Mouse (Mus musculus) stomach, embryonic 14.5 days (tissue): ENCODE measurements around the gene Wwox. TPM values are rescaled to one million over a fixed set of nuclear protein-coding genes. Genes with fewer than 3 reads are reported as not detected.

Source experiments
- ATAC-seq: fragments of 200-750 bp; cut with Nextera tagmentation; 2 replicates; pipeline ENCODE4 v1.8.0; 2017; ENCODE audit warnings: low read depth, moderate TSS enrichment; ENCODE audit not compliant: insufficient number of reproducible peaks, insufficient read depth, low FRiP score
- H3K27ac ChIP-seq: fragments of 300-500 bp; sonication (generic); 2 replicates; pipeline ENCODE4 v1.5.1; 2014; ENCODE audit warnings: mild to moderate bottlenecking, low read length, moderate library complexity, mixed read lengths
- H3K27me3 ChIP-seq: fragments of 300-500 bp; sonication (generic); 2 replicates; pipeline ENCODE4 v1.6.1; 2014; ENCODE audit warnings: low read length, control low read depth, mixed read lengths; ENCODE audit not compliant: control insufficient read depth, insufficient read depth
- H3K36me3 ChIP-seq: fragments of 300-500 bp; sonication (generic); 2 replicates; pipeline ENCODE4 v1.6.1; 2014; ENCODE audit warnings: mild to moderate bottlenecking, control low read depth, low read length, moderate library complexity, mixed read lengths; ENCODE audit not compliant: control insufficient read depth, insufficient read depth
- H3K4me1 ChIP-seq: fragments of 300-500 bp; sonication (generic); 2 replicates; pipeline ENCODE4 v1.6.1; 2014; ENCODE audit warnings: low read length, control low read depth, mixed read lengths; ENCODE audit not compliant: control insufficient read depth, insufficient read depth
- H3K4me2 ChIP-seq: fragments of 300-500 bp; sonication (generic); replicated peaks from 2 replicates; pipeline ENCODE4 v1.6.1; 2014; ENCODE audit warnings: low read depth, low read length, control low read depth
- H3K4me3 ChIP-seq: fragments of 300-500 bp; sonication (generic); 2 replicates; pipeline ENCODE4 v1.5.1; 2014; ENCODE audit warnings: low read depth, low read length, control low read depth
- H3K9ac ChIP-seq: fragments of 300-500 bp; sonication (generic); replicated peaks from 2 replicates; pipeline ENCODE4 v1.6.1; 2014; ENCODE audit warnings: low read depth, mild to moderate bottlenecking, control low read depth, low read length, moderate library complexity, mixed read lengths
- H3K9me3 ChIP-seq: fragments of 300-500 bp; sonication (generic); 2 replicates; pipeline ENCODE4 v1.6.1; 2016; ENCODE audit warnings: low read depth, low read length, control low read depth; ENCODE audit not compliant: control insufficient read depth
- WGBS: fragments of 180-500 bp; shearing (Covaris S2); extraction: QIAGEN DNeasy Blood & Tissue Kit; methylation state at CpG from one replicate; pipeline ENCODE4 v1.1.7; 2014; 5-methylcytosine and 5-hydroxymethylcytosine counted together
- polyA plus RNA-seq: library from polyadenylated mRNA; unstranded; fragments of >200 nt; fragmentation: Nextera tagmentation; extraction: Ambion mirVana; gene quantifications from 2 replicates; pipeline ENCODE4 v1.2.1, GENCODE M21; 2014

Gene Wwox
- polyA plus RNA-seq, 1 experiment from 2014 or later = 15.4 TPM

- peaks cover 12% of the 10 kb centered on the region; the same call in 1 of the 2 replicates for H3K4me1 ChIP-seq
- H3K27me3 ChIP-seq = no peaks in the 10 kb centered on the region
- no peak overlapping the region for H3K27ac ChIP-seq
- H3K36me3 ChIP-seq = no peaks in the 10 kb centered on the region
- no peak for ATAC-seq
- H3K9ac ChIP-seq = no peak overlapping the region
- peak overlapping the region; percentile 18; the same call in 1 of the 2 replicates for H3K4me2 ChIP-seq
- H3K9me3 ChIP-seq = no peaks in the 10 kb centered on the region
- WGBS = 64% methylated on average over 18 of the region's 18 CpGs
- H3K4me3 ChIP-seq = no peak overlapping the region
Observed at GRCm38 (mm10) chr8:114505351-114506347, 66.2 kb downstream of the Wwox start.

- no peaks in the 10 kb centered on the region for H3K9me3 ChIP-seq
- no peak for ATAC-seq
- WGBS = 74% methylated on average over 7 of the region's 7 CpGs
- H3K4me3 ChIP-seq = no peak overlapping the region
- no peak overlapping the region for H3K27ac ChIP-seq
- no peak overlapping the region for H3K9ac ChIP-seq
- H3K36me3 ChIP-seq = no peaks in the 10 kb centered on the region
- H3K4me2 ChIP-seq = no peak overlapping the region
- peaks cover 12% of the 10 kb centered on the region; the same call in 1 of the 2 replicates for H3K4me1 ChIP-seq
- H3K27me3 ChIP-seq = no peaks in the 10 kb centered on the region
Observed at GRCm38 (mm10) chr8:114507404-114507803, 67.9 kb downstream of the Wwox start.

GRCm38 (mm10) chr8:114510226-114510625 is 70.8 kb downstream of the Wwox start:
- H3K4me3 ChIP-seq = no peak overlapping the region
- ATAC-seq = no peak
- H3K9me3 ChIP-seq = no peaks in the 10 kb centered on the region
- H3K36me3 ChIP-seq = no peaks in the 10 kb centered on the region
- no peak overlapping the region for H3K4me2 ChIP-seq
- WGBS = 63% methylated on average over 1 of the region's 1 CpGs
- no peaks in the 10 kb centered on the region for H3K27me3 ChIP-seq
- H3K27ac ChIP-seq = no peak overlapping the region
- peaks cover 7% of the 10 kb centered on the region; the same call in 1 of the 2 replicates for H3K4me1 ChIP-seq
- no peak overlapping the region for H3K9ac ChIP-seq

GRCm38 (mm10) chr8:114512075-114512935 is 72.8 kb downstream of the Wwox start:
- H3K27me3 ChIP-seq = no peaks in the 10 kb centered on the region
- WGBS = 52% methylated on average over 26 of the region's 26 CpGs

GRCm38 (mm10) chr8:114514692-114515091 is 75.2 kb downstream of the Wwox start:
- Histone ChIP-seq H3K27ac (no peak overlapping the region), H3K4me3 (no peak overlapping the region), H3K9ac (no peak overlapping the region), H3K36me3 (no peaks in the 10 kb centered on the region), H3K4me2 (no peak overlapping the region), H3K27me3 (no peaks in the 10 kb centered on the region), H3K4me1 (no peaks in the 10 kb centered on the region), H3K9me3 (no peaks in the 10 kb centered on the region; the same call in 1 of the 2 replicates)
- WGBS = 82% methylated on average over 11 of the region's 11 CpGs
- ATAC-seq = no peak

More at GRCm38 (mm10) chr8:114512075-114512935, 72.8 kb downstream of the Wwox start:
- Histone ChIP-seq H3K9me3 (no peaks in the 10 kb centered on the region; the same call in 1 of the 2 replicates), H3K4me3 (no peak overlapping the region), H3K27ac (no peak overlapping the region), H3K4me2 (no peak overlapping the region), H3K36me3 (no peaks in the 10 kb centered on the region), H3K9ac (no peak overlapping the region), H3K4me1 (no peaks in the 10 kb centered on the region)
- no peak for ATAC-seq

- Histone ChIP-seq H3K27me3 (no peaks in the 10 kb centered on the region), H3K9me3 (no peaks in the 10 kb centered on the region), H3K4me2 (no peak overlapping the region), H3K36me3 (no peaks in the 10 kb centered on the region), H3K9ac (no peak overlapping the region), H3K27ac (no peak overlapping the region), H3K4me1 (no peaks in the 10 kb centered on the region), H3K4me3 (no peak overlapping the region)
- 86% methylated on average over 2 of the region's 2 CpGs for WGBS
- ATAC-seq = no peak
Observed at GRCm38 (mm10) chr8:114523061-114523460, 83.6 kb downstream of the Wwox start.

- Histone ChIP-seq H3K9me3 (no peaks in the 10 kb centered on the region), H3K9ac (no peak overlapping the region), H3K4me3 (no peak overlapping the region), H3K4me2 (no peak overlapping the region), H3K27ac (no peak overlapping the region), H3K4me1 (no peaks in the 10 kb centered on the region), H3K27me3 (no peaks in the 10 kb centered on the region), H3K36me3 (no peaks in the 10 kb centered on the region)
- ATAC-seq = no peak
- 85% methylated on average over 15 of the region's 15 CpGs for WGBS
Observed at GRCm38 (mm10) chr8:114526626-114527267, 87.3 kb downstream of the Wwox start.
